Mouse (Mus musculus): ENCODE data around the gene Dnmt3l.

The Dnmt3l gene

DNA sequence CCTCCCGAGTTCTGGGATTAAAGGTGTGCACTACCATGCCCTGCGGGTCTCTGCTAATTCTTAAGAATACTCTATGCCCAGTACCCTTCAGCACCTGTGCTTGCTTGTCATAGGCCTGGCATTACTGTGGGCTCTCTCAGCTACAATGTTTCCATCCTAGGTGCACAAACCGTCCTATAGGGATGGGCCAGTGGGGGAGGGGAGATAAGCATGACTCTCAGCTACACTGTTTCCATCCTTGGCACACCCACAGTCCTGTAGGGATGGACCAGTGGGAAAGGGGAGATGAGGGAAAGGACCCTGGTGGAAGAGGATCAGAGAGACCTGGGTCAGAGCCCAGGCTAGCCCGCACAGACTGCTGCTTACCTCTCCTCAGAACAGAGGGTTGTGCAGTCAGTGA is 4.6 kb upstream of the Dnmt3l start:
- no peak for DNase-seq (ENCODE audit: low spot score)

- no peak for DNase-seq (ENCODE audit: low spot score)
These were observed 349 bp downstream of the Dnmt3l start for GRCm38 (mm10) chr10:78042096-78042495.

- DNase-seq (ENCODE audit: low spot score), result no peak
These were observed 1.1 kb downstream of the Dnmt3l start for GRCm38 (mm10) chr10:78042697-78043405.

GRCm38 (mm10) chr10:78043406-78043836 is 1.7 kb downstream of the Dnmt3l start, which contains the start of gene Aire:
TSS of gene Aire (minus strand) at chr10:78043610.
- DNase-seq (ENCODE audit: low spot score), result peak; percentile 70

DNA sequence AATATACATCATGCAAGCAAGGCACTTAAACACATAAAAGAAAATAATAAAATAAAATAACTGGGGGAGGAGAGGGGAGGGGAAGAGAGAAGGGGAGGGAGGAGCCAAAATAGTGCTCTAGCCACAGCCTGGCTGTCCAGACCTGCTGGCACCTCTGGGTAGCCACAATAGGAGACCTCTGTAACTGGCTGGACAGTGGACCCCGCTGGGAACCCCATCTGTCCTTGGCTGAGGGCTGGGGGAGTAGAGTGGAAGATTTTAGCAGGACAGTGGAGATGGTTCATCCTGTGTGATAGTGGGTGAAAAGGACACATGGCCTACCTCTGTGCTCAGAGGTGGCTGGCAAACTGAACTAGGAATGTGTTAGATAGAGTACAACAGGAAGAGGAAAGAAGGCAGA is 2.8 kb downstream of the Dnmt3l start:
- no peak for DNase-seq (ENCODE audit: low spot score)

GRCm38 (mm10) chr10:78046388-78046787 is 4.6 kb downstream of the Dnmt3l start:
- no peak for DNase-seq (ENCODE audit: low spot score)

DNA sequence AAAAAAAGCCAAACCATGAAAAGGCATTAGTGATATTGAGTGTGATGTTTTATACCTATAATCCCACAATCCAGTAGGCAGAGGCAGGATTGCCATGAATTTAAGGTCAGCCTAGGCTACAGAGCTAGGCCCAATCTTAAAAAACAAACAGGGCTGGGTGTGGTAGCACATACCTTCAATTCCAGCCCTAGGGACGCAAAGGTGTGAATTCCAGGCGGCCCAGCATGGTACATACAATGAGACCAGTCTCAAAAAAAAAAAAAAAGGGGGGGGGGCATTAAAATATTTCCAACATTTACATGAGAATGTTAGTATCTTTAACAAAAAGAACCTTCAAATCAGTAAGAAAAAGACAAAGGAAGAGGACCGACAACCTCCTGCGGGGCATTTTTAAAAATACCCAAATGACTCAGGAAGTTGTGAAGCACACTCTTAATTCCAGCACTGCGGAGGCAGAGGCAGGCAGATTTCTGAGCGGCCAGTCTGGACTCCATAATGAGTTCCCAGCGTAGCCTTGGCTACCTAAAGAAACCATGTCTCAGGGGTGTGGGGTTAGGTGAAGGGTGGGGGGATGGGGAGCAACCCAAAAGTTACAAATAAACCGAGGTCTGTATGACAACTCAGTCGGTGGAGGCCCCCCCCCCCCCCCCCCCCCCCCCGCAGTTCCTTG is 6.4 kb downstream of the Dnmt3l start:
- no peak for DNase-seq (ENCODE audit: low spot score)

DNA sequence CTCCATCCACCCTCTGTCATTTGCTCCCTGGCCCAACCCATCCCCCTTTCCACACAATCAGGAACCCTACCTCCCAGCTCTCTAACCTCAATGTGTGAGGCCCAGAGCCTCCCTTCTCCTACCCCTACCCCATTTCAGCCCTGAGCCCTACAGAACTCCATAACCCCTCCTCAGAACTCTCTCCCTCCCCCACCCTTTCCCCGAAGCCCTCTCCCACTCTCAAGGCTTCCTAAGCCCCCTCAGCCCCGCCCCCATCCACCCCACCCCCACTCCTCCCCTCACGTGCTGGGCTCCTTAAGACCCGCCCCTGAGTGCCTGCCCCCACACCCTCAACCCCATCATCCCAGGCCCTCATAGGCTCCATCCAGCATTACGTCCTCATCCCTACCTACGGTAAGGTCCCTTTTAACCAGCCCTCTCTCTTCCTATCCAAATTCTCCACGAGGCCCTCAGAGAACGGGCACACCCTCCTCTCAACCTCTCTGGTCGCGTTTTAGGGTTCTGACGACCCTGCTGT is 7.8 kb downstream of the Dnmt3l start:
- DNase-seq (ENCODE audit: low spot score), result no peak

- DNase-seq (ENCODE audit: low spot score), result no peak
These were observed 13.2 kb downstream of the Dnmt3l start for GRCm38 (mm10) chr10:78054633-78055565.

DNA sequence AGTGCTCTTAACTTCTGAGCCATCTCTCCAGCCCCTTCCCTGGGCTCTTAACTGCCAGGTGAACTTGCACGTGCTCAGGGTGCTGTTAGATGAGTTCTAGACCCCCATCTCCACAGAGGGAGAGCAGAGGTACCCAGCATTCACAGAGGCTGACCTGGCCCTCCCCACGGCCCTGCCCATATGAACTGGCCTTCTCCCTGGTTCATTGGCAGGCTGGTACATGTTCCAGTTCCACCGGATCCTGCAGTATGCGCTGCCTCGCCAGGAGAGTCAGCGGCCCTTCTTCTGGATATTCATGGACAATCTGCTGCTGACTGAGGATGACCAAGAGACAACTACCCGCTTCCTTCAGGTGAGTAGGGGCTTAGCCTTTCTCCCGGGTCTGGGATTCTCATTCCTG is 15.3 kb downstream of the Dnmt3l start:
- DNase-seq (ENCODE audit: low spot score), result no peak

DNA sequence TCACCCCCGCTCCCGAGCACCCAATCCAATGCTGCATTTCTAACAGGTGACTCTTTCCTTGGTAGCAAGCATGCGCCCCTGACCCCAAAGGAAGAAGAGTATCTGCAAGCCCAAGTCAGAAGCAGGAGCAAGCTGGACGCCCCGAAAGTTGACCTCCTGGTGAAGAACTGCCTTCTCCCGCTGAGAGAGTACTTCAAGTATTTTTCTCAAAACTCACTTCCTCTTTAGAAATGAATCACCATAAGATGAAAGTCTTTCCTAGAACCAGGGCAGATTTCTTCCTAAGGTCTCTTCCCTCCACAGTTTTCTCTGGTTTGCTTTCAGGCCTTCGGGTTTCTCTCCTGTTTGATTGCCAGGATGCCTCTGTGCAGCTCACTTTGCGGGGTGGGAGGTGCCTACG is 21.4 kb downstream of the Dnmt3l start:
- DNase-seq (ENCODE audit: low spot score), result no peak

DNA sequence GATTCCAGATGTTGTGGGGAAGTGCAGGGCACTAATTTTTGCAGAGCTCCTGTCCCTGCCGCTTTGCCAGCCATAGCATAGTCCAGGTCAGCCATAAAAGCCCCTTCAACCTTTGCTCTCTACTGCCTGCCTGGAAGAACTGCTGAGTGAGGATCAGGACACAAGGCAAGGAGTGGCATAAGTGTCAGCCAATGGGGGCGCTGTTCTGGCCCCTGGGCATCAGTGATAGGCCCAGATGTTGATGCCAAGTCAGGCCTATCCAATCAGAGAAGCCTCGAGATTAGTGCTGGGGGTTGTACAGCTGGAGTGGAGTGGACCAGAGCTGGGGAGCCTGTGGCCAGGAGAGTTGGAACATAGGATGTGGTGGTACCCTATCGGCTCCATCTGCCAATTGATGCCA is 25.5 kb downstream of the Dnmt3l start:
- DNase-seq (ENCODE audit: low spot score), result no peak

DNA sequence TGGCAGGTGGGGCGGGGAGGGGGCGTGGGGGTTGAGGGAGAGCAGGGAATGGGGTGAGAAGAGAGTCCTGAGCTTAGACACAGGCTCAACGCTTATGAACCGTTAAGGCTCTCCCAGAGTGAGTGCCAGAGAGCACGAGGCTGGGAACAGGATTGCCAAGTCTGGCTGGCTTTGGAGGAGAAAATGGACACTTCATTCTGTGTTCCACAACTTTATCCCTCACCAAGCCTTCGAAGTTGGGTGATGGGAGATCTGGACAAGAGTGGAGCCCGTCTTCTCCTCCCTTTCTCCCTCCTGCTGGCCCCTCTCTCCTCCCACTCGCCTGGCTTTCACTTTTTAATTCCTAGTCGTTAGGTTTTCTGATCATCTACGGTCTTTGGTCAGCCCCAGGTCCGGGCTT is 26.8 kb downstream of the Dnmt3l start:
- no peak for DNase-seq (ENCODE audit: low spot score)

DNA sequence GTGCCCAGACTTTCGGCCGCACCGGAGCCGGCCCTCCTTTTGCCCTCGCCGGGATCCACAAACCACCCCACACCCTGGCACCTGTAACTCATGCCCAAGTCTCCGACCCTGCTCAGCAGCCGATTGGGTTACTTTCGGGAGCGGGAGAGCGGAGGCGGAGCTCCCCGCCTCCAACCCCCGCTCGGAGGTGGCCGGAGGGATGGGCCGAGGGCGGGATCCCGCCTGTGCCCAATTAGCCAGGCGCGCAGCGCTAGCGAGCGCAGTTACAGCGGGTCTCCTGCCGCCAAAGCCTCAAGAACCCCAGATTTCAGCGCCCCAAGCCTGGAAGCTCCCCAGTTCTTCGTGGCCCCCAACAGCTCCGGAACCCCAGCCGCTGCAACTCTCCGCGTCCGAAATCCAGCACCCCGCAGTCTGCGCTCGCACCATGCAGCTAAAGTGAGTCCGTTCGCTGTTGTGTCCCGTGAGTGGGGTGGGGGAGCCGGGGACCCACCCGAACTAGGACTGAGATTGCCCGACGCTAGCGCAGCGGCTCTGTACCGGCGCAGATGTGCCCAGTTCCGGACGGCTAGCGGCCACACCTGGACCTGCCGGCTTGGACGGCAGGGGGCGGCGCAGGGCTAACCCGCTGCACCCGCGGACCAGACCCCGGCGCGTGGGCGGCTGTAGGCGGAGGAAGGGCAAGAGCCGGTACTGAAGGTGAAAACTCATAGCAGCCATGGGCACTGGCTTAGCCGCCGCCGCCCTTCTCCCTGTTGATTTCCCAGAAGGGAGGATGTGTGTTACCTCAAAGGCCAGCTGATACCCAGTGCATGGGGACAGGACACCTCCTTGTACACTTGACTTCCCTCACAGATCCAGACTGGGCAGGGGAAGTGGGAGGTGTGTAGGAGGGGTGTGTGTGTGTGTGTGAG is 27.6 kb downstream of the Dnmt3l start, which contains the start of gene Icosl:
Gene Icosl, plus strand, starts transcription at position 202 of the 911 bp plus-strand sequence.
- peak; percentile 87 for DNase-seq (ENCODE audit: low spot score)

- DNase-seq (ENCODE audit: low spot score), result no peak
These were observed 32.4 kb downstream of the Dnmt3l start for GRCm38 (mm10) chr10:78074151-78074550.

GRCm38 (mm10) chr10:78074977-78075376 is 33.2 kb downstream of the Dnmt3l start:
- DNase-seq (ENCODE audit: low spot score), result no peak

- no peak for DNase-seq (ENCODE audit: low spot score)
These were observed 36.1 kb downstream of the Dnmt3l start for GRCm38 (mm10) chr10:78077862-78078261.

DNA sequence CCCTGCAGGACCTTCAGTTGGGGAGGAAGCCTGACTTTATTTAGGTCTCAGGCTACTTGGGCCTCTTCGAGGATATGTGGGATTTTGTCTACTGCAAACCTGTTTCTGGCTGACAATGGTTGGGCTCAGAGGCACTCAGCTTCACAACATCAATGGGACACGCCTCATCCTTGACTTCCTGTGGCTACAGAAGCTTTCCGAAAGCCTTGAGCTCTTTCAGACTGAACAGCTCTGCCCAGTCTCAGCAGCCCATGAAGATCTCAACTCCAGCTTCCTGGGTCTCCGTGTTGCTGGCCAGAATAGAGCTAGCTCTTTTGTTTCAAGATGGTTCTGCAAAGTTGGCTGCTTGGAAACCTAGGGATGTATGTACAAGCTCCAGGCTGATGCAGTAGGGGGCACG is 36.5 kb downstream of the Dnmt3l start:
- no peak for DNase-seq (ENCODE audit: low spot score)

GRCm38 (mm10) chr10:78079955-78080591 is 38.3 kb downstream of the Dnmt3l start:
- DNase-seq (ENCODE audit: low spot score), result peak; percentile 37

- DNase-seq (ENCODE audit: low spot score), result no peak
These were observed 42.3 kb downstream of the Dnmt3l start for GRCm38 (mm10) chr10:78084073-78084472.

GRCm38 (mm10) chr10:78085711-78086110 is 44.0 kb downstream of the Dnmt3l start:
- no peak for DNase-seq (ENCODE audit: low spot score)

Measured in ovary, postnatal 36 days (tissue).